Mouse (Mus musculus) heart, embryonic 12.5 days (tissue): ENCODE measurements at regions not wholly inside any gene's neighbourhood (a gene's known extent, or its start where the extent isn't known, plus 50 kb on each side); places are given as distances from the start of the nearest gene placed in this dataset.

Experiments
- ATAC-seq: fragments of 200-750 bp; cut with Nextera tagmentation; 2 replicates; pipeline ENCODE4 v1.8.0; 2017; ENCODE audit warnings: moderate TSS enrichment, moderate library complexity; ENCODE audit not compliant: insufficient number of reproducible peaks, low FRiP score
- H3K27ac ChIP-seq: fragments of 300-500 bp; sonication (generic); 2 replicates; pipeline ENCODE4 v1.5.1; 2016; ENCODE audit warnings: mild to moderate bottlenecking, moderate library complexity; ENCODE audit not compliant: poor library complexity, severe bottlenecking
- H3K27me3 ChIP-seq: fragments of 300-500 bp; sonication (generic); replicated peaks from 2 replicates; pipeline ENCODE4 v1.6.1; 2016; ENCODE audit warnings: mild to moderate bottlenecking, moderate library complexity
- H3K36me3 ChIP-seq: fragments of 300-500 bp; sonication (generic); 2 replicates; pipeline ENCODE4 v1.6.1; 2016; ENCODE audit warnings: mild to moderate bottlenecking, moderate library complexity
- H3K4me1 ChIP-seq: fragments of 300-500 bp; sonication (generic); replicated peaks from 2 replicates; pipeline ENCODE4 v1.6.1; 2016; ENCODE audit warnings: mild to moderate bottlenecking
- H3K4me2 ChIP-seq: fragments of 300-500 bp; sonication (generic); 2 replicates; pipeline ENCODE4 v1.6.1; 2016; ENCODE audit warnings: mild to moderate bottlenecking, moderate library complexity
- H3K4me3 ChIP-seq: fragments of 300-500 bp; sonication (generic); 2 replicates; pipeline ENCODE4 v1.5.1; 2016; ENCODE audit warnings: mild to moderate bottlenecking
- H3K9ac ChIP-seq: fragments of 300-500 bp; sonication (generic); 2 replicates; pipeline ENCODE4 v1.6.1; 2016; ENCODE audit warnings: mild to moderate bottlenecking, moderate library complexity
- H3K9me3 ChIP-seq: fragments of 300-500 bp; sonication (generic); replicated peaks from 2 replicates; pipeline ENCODE4 v1.6.1; 2016; ENCODE audit warnings: mild to moderate bottlenecking, moderate library complexity
- WGBS: fragments of 180-500 bp; shearing (Covaris S2); methylation state at CpG from one replicate; pipeline ENCODE4 v1.1.7; 2016; 5-methylcytosine and 5-hydroxymethylcytosine counted together

DNA sequence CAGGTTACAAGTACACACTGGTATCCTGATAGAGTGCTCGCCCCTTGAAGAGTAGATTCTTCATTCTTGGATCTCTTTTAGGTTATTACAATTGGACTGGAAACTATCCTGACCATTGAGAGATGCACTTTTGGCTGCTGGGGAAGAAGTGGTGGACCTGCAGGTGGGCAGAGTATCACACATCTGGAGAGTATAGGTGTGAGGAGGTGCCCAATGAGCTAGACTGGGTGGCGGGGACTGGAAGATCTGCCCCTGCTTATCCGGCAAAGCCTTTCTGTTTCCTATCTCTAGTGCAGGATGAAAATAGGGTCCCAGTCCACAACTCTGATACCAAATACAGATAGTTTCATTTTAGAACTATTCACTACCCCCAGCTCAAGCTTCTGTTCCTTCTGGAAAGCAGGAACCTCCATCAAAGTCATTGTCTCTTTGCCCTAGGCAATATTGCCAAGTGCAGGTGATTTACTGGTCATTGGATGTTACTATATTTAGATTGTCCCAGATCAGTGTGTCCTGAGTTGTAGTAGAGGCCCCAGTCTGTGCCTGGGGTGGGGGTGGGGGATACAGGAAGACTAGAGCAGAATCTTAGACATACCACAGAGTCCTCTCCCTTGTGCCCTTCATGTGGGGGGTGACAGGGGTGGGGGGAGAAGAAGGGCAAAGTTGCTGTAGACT, 62.5 kb upstream of the Ube2e1 start:
- 69% methylated on average over 3 of the region's 3 CpGs for WGBS
- ATAC-seq: no peak
- H3K27ac ChIP-seq: no peak overlapping the region
- H3K4me1 ChIP-seq: peaks cover 19% of the 10 kb centered on the region
- no peak overlapping the region for H3K4me3 ChIP-seq
- no peaks in the 10 kb centered on the region for H3K27me3 ChIP-seq
- no peak overlapping the region for H3K9ac ChIP-seq
- no peaks in the 10 kb centered on the region for H3K36me3 ChIP-seq
- H3K4me2 ChIP-seq: no peak overlapping the region
- H3K9me3 ChIP-seq: no peaks in the 10 kb centered on the region

GRCm38 (mm10) chr14:18391824-18392486, 60.3 kb upstream of the Ube2e1 start:
- no peak for ATAC-seq
- Histone ChIP-seq H3K27me3 (no peaks in the 10 kb centered on the region), H3K9ac (no peak overlapping the region), H3K9me3 (no peaks in the 10 kb centered on the region), H3K4me2 (no peak overlapping the region), H3K36me3 (no peaks in the 10 kb centered on the region), H3K4me3 (no peak overlapping the region), H3K27ac (no peak overlapping the region), H3K4me1 (peaks cover 12% of the 10 kb centered on the region)
- WGBS: 75% methylated on average over 3 of the region's 3 CpGs

DNA sequence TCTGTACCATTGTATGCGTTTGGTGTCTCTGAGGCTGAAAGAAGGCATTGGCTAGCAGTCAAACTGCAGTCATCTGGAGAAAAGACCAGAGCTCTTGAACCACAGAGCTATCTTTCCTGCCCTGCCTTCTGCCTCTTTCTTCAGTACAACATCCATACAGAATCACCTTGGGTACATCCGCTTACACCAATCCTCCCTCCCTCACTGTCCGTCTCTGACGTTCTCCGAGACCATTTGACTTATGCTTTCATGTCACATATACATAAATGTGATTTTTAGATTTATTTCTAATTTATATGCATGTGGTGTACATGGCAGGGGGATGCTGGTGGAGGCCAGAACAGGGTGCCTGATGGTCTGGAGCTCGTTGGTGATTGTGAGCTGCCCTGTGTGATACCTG, 57.7 kb upstream of the Ube2e1 start:
- Histone ChIP-seq H3K4me1 (peaks cover 6% of the 10 kb centered on the region), H3K36me3 (no peaks in the 10 kb centered on the region), H3K4me3 (no peak overlapping the region), H3K27ac (no peak overlapping the region), H3K9ac (no peak overlapping the region), H3K27me3 (no peaks in the 10 kb centered on the region), H3K4me2 (no peak overlapping the region), H3K9me3 (0 out of 2 replicates have a peak, but pooled peaks cover 3% of the 10 kb centered on the region)
- 84% methylated on average over 6 of the region's 6 CpGs for WGBS
- no peak for ATAC-seq

DNA sequence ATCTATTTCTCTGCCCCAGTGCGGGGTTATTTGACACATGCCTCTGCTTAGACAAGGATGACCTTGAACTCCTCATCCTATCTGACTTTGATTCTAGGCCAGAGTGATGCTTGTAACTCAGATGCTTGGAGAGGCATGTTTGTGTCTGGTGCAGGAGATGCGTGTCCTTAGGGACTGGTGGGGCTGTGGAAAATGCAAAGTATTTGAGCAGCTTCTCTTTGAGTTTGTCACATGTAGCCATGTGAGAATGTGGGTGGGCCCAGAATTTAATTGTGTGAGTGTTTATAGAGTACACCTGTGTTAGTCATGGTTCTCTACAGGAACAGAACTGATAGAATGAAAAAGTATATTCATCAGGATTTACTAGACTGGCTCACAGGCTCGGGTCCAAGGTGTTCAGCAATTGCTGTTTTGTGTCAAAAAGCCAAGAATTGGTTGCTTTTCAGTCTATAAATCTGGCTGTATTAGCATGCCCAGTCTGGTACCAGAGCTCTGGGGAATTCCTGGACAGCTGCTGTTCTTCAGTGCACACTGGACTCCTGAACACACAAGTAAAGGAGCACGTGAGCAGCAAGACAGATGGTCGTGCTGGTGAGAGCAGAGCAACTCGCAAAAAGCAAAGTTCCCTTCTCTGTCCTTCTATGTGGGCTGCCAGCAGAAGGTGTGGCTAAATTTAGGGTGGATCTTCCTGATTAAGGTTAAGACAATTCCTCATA, 54.5 kb upstream of the Ube2e1 start:
- WGBS: 74% methylated on average over 6 of the region's 6 CpGs
- H3K4me3 ChIP-seq: no peak overlapping the region
- H3K4me2 ChIP-seq: no peak overlapping the region
- no peaks in the 10 kb centered on the region for H3K4me1 ChIP-seq
- H3K27me3 ChIP-seq: no peaks in the 10 kb centered on the region
- H3K27ac ChIP-seq: no peak overlapping the region
- H3K9me3 ChIP-seq: 0 out of 2 replicates have a peak, but pooled peaks cover 3% of the 10 kb centered on the region
- no peak overlapping the region for H3K9ac ChIP-seq
- no peak for ATAC-seq
- no peaks in the 10 kb centered on the region for H3K36me3 ChIP-seq
